ENCODE assay signal across 1 mouse cellular context in genomic region chr5:35306692-35307091, GRCm38 (mm10).
TF ChIP-seq lines count a peak whose summit lies in the region.

No protein-coding gene starts in this region.

TF ChIP-seq in CH12.LX, 34 proteins besides CTCF, POLR2A, EP300 and RAD21 (continued from another document):
- peak; percentile 74 for TF ChIP-seq ZKSCAN1 (IDR thresholded peaks at IDR 0.05; ENCODE audit: borderline replicate concordance, low read depth, low read length)
